Mouse (Mus musculus): ENCODE results near the gene Zcchc3.

DNA sequence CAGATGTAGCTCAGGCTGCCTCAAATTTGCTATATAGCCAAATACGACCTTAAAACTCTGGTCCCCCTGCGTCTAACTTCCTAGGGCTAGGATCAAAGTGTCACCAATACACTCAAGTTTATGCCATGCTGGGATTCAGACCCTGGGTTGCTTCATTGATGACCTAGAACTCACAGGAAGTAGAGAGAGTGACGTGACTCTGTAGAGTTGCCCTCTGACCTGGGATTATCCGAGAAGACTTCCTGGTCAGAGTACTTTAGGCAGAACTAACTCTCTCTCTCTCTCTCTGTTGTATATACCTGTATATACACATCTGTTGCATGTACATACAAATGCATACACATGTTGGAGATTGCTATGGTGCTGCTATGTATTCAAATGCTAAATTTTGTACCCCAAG, 42.2 kb downstream of the Zcchc3 start:
- TF ChIP-seq POLR2A (IDR thresholded peaks at IDR 0.05; ENCODE audit: control insufficient read depth, extremely low read depth, insufficient read depth, low read length, poor library complexity) = no peak
- TF ChIP-seq CTCF (IDR thresholded peaks at IDR 0.05; ENCODE audit: borderline replicate concordance, control insufficient read depth, extremely low read depth, insufficient read depth, low read length, poor library complexity) = no peak
